In genomic region chr15:102693600-102693999, GRCm38 (mm10) we compare ENCODE assay signal across 8 mouse cellular contexts. TPM values are rescaled to one million over a fixed set of nuclear protein-coding genes. Genes with fewer than 3 reads are reported as not detected.
DNase-seq lines count a peak whose midpoint lies in the region; ATAC-seq and TF ChIP-seq lines count a peak whose summit lies in the region.

No protein-coding gene starts in this region.

- peaks cover 82% of the 10 kb centered on the region for H3K27me3 ChIP-seq in heart, embryonic 11.5 days (ENCODE audit: control insufficient read depth, insufficient read depth, low read length)
- peaks cover 56% of the 10 kb centered on the region for H3K27me3 ChIP-seq in limb, embryonic 11.5 days (ENCODE audit: control insufficient read depth, insufficient read depth, low read length)
- H3K27me3 ChIP-seq in midbrain, embryonic 16.5 days (ENCODE audit: control insufficient read depth, insufficient read depth, low read depth, low read length), result peaks cover 34% of the 10 kb centered on the region
- peaks cover 10% of the 10 kb centered on the region for H3K27me3 ChIP-seq in testis, adult 2 months (ENCODE audit: control insufficient read depth, insufficient read depth, low read length)

- H3K4me3 ChIP-seq in heart, embryonic 11.5 days (ENCODE audit: low read depth, low read length), result peak overlapping the region; percentile 55; the same call in 1 of the 2 replicates
- H3K4me3 ChIP-seq in limb, embryonic 11.5 days (ENCODE audit: low read depth, low read length), result peak overlapping the region; percentile 27; the same call in 1 of the 2 replicates
- H3K4me3 ChIP-seq in midbrain, embryonic 16.5 days (ENCODE audit: low read depth, low read length), result peak overlapping the region; percentile 50
- H3K4me3 ChIP-seq in testis, adult 2 months (ENCODE audit: control insufficient read depth, low read depth, low read length), result peak overlapping the region; percentile 89

- no peaks in the 10 kb centered on the region for H3K9me3 ChIP-seq in heart, embryonic 11.5 days (replicated peaks; ENCODE audit: control insufficient read depth, low read length)
- no peaks in the 10 kb centered on the region for H3K9me3 ChIP-seq in limb, embryonic 11.5 days (ENCODE audit: control insufficient read depth, low read length)
- no peaks in the 10 kb centered on the region for H3K9me3 ChIP-seq in midbrain, embryonic 16.5 days (replicated peaks; ENCODE audit: control insufficient read depth, low read length, poor library complexity, severe bottlenecking)

- DNase-seq in CD4-positive, CD25-positive, alpha-beta regulatory T cell, adult 2 months (ENCODE audit: low read depth, low spot score), result peak; percentile 19
- peak; percentile 77 for DNase-seq in embryo, embryonic 11 days
- peak; percentile 75 for DNase-seq in kidney, adult 9 months
- DNase-seq in limb, embryonic 11.5 days (ENCODE audit: low spot score), result peak; percentile 69

- TF ChIP-seq POLR2A in testis, adult 2 months (IDR thresholded peaks at IDR 0.05; ENCODE audit: control insufficient read depth, low read depth, low read length), result no peak

- H3K9ac ChIP-seq in heart, embryonic 11.5 days (ENCODE audit: low read depth, low read length), result no peak overlapping the region
- no peak overlapping the region for H3K9ac ChIP-seq in limb, embryonic 11.5 days (ENCODE audit: low read length)
- peak overlapping the region; percentile 72 for H3K9ac ChIP-seq in midbrain, embryonic 16.5 days (ENCODE audit: low read depth, low read length)

- no peak for TF ChIP-seq CTCF in testis, adult 2 months (IDR thresholded peaks at IDR 0.05; ENCODE audit: control insufficient read depth, insufficient read depth, insufficient replicate concordance, low read depth, low read length)

- under 1% methylated on average over 11 of the region's 11 CpGs for WGBS in heart, embryonic 11.5 days (ENCODE audit: insufficient replicate concordance)
- under 1% methylated on average over 11 of the region's 11 CpGs for WGBS in limb, embryonic 11.5 days
- WGBS in midbrain, embryonic 16.5 days, result under 1% methylated on average over 11 of the region's 11 CpGs

- H3K27ac ChIP-seq in heart, embryonic 11.5 days (ENCODE audit: low read depth, low read length), result no peak overlapping the region
- no peak overlapping the region for H3K27ac ChIP-seq in limb, embryonic 11.5 days (replicated peaks; ENCODE audit: low read depth, low read length)
- peak overlapping the region; percentile 89 for H3K27ac ChIP-seq in midbrain, embryonic 16.5 days (ENCODE audit: low read length)
- H3K27ac ChIP-seq in testis, adult 2 months (ENCODE audit: control insufficient read depth, insufficient read depth, low read depth, low read length), result no peak overlapping the region

- H3K36me3 ChIP-seq in heart, embryonic 11.5 days (ENCODE audit: control insufficient read depth, insufficient read depth, low read length), result no peaks in the 10 kb centered on the region
- H3K36me3 ChIP-seq in limb, embryonic 11.5 days (ENCODE audit: control insufficient read depth, insufficient read depth, low read length), result no peaks in the 10 kb centered on the region
- H3K36me3 ChIP-seq in midbrain, embryonic 16.5 days (ENCODE audit: control insufficient read depth, insufficient read depth, low read length), result no peaks in the 10 kb centered on the region
- no peaks in the 10 kb centered on the region for H3K36me3 ChIP-seq in testis, adult 2 months (ENCODE audit: control insufficient read depth, insufficient read depth, low read length)

- peak overlapping the region; percentile 89 for H3K4me2 ChIP-seq in heart, embryonic 11.5 days
- H3K4me2 ChIP-seq in limb, embryonic 11.5 days (ENCODE audit: low read depth, severe bottlenecking), result peak overlapping the region; percentile 40
- H3K4me2 ChIP-seq in midbrain, embryonic 16.5 days (ENCODE audit: low read length), result peak overlapping the region; percentile 65

- 0 out of 2 replicates have a peak, but pooled peaks cover 10% of the 10 kb centered on the region for H3K4me1 ChIP-seq in heart, embryonic 11.5 days (ENCODE audit: control insufficient read depth, insufficient read depth, low read length)
- H3K4me1 ChIP-seq in limb, embryonic 11.5 days (ENCODE audit: control insufficient read depth, insufficient read depth, low read length), result peaks cover 10% of the 10 kb centered on the region; the same call in 1 of the 2 replicates
- peaks cover 21% of the 10 kb centered on the region for H3K4me1 ChIP-seq in midbrain, embryonic 16.5 days (ENCODE audit: control insufficient read depth, insufficient read depth, low read length)
- peaks cover 4% of the 10 kb centered on the region; the same call in 1 of the 2 replicates for H3K4me1 ChIP-seq in testis, adult 2 months (ENCODE audit: control insufficient read depth, insufficient read depth, low read length)

- no peak for ATAC-seq in CD4-positive, CD25-positive, alpha-beta regulatory T cell, adult 4 months
- ATAC-seq in heart, embryonic 11.5 days (replicated peaks; ENCODE audit: insufficient number of reproducible peaks, low FRiP score, low TSS enrichment), result 0 out of 2 replicates have a peak, but pooled peaks have one; percentile 36
- ATAC-seq in limb, embryonic 11.5 days (ENCODE audit: insufficient number of reproducible peaks, low FRiP score, low TSS enrichment, low read depth), result peak; percentile 63; the same call in 1 of the 2 replicates
- peak; percentile 83 for ATAC-seq in midbrain, embryonic 16.5 days

RNA-seq across cellular contexts. Expression of gene Atp5g2, which starts 21.4 kb away (rescaled TPM):
- 10 to 100 TPM; 59.6 to 89.5 TPM for polyA plus RNA-seq in CD4-positive, CD25-positive, alpha-beta regulatory T cell, adult 4 months (2017; shearing (Covaris generic))
- polyA plus RNA-seq in heart, embryonic 11.5 days (2014; fragmentation: Nextera tagmentation; extraction: Ambion mirVana), result 76.3 and 82.0 TPM in 2 replicates
- 63.9 and 73.3 TPM in 2 replicates for polyA plus RNA-seq in limb, embryonic 11.5 days (2014; fragmentation: Nextera tagmentation; extraction: Ambion mirVana)
- 46.9 and 49.8 TPM in 2 replicates for polyA plus RNA-seq in midbrain, embryonic 16.5 days (2015; fragmentation: Nextera tagmentation; extraction: Ambion mirVana)
- polyA plus RNA-seq in testis, adult 2 months (2012; rRNA removed), result 53.6 and 70.7 TPM in 2 replicates

RNA-seq across cellular contexts. Expression of gene Calcoco1, which starts 28.4 kb away (rescaled TPM):
- polyA plus RNA-seq in CD4-positive, CD25-positive, alpha-beta regulatory T cell, adult 4 months (2017; shearing (Covaris generic)), result 10 to 100 TPM; 37.8 to 60.1 TPM
- 33.7 and 47.8 TPM in 2 replicates for polyA plus RNA-seq in heart, embryonic 11.5 days (2014; fragmentation: Nextera tagmentation; extraction: Ambion mirVana)
- polyA plus RNA-seq in limb, embryonic 11.5 days (2014; fragmentation: Nextera tagmentation; extraction: Ambion mirVana), result 34.4 and 36.4 TPM in 2 replicates
- 38.3 and 38.7 TPM in 2 replicates for polyA plus RNA-seq in midbrain, embryonic 16.5 days (2015; fragmentation: Nextera tagmentation; extraction: Ambion mirVana)
- 18.0 and 20.1 TPM in 2 replicates for polyA plus RNA-seq in testis, adult 2 months (2012; rRNA removed)

Comparison
In these comparisons a context has a peak if more than half of its experiments do, and no peak if none do; other contexts are left out.
1. DNase-seq: peak in every context shown above with its lines; median percentile 77 in embryo, embryonic 11 days; 75 in kidney, adult 9 months; 69 in limb, embryonic 11.5 days; 19 in CD4-positive, CD25-positive, alpha-beta regulatory T cell, adult 2 months.
2. H3K4me3 ChIP-seq: peak in every context shown above with its lines; median percentile 89 in testis, adult 2 months; 55 in heart, embryonic 11.5 days; 50 in midbrain, embryonic 16.5 days; 27 in limb, embryonic 11.5 days.